Mouse (Mus musculus) midbrain, embryonic 10.5 days (tissue): Measurements from ENCODE around the gene Nup107. TPM values are rescaled to one million over a fixed set of nuclear protein-coding genes. Genes with fewer than 3 reads are reported as not detected.

Experiments used
- DNase-seq: peaks from one replicate; pipeline ENCODE4 v3.0.0-alpha.2; 2017; ENCODE audit warnings: low spot score
- H3K27ac ChIP-seq: fragments of 300-500 bp; sonication (generic); replicated peaks from 2 replicates; pipeline ENCODE4 v1.5.1; 2016; ENCODE audit warnings: mild to moderate bottlenecking
- H3K27me3 ChIP-seq: fragments of 300-500 bp; sonication (generic); 2 replicates; pipeline ENCODE4 v1.6.1; 2016; ENCODE audit warnings: low read depth, mild to moderate bottlenecking; ENCODE audit not compliant: poor library complexity, severe bottlenecking
- H3K36me3 ChIP-seq: fragments of 300-500 bp; sonication (generic); 2 replicates; pipeline ENCODE4 v1.6.1; 2016; ENCODE audit warnings: mild to moderate bottlenecking, moderate library complexity
- H3K4me1 ChIP-seq: fragments of 300-500 bp; sonication (generic); 2 replicates; pipeline ENCODE4 v1.6.1; 2016
- H3K4me3 ChIP-seq: fragments of 300-500 bp; sonication (generic); 2 replicates; pipeline ENCODE4 v1.5.1; 2016; ENCODE audit warnings: mild to moderate bottlenecking, moderate library complexity
- H3K9me3 ChIP-seq: fragments of 300-500 bp; sonication (generic); replicated peaks from 2 replicates; pipeline ENCODE4 v1.6.1; 2016; ENCODE audit warnings: mild to moderate bottlenecking
- WGBS: fragments of 180-500 bp; shearing (Covaris S2); methylation state at CpG from one replicate; pipeline ENCODE4 v1.1.7; 2016; 5-methylcytosine and 5-hydroxymethylcytosine counted together
- polyA plus RNA-seq: library from polyadenylated mRNA; unstranded; fragments of >200 nt; fragmentation: Nextera tagmentation; extraction: Ambion mirVana; gene quantifications from 2 replicates; pipeline ENCODE4 v1.2.1, GENCODE M21; 2016

The Nup107 gene
- polyA plus RNA-seq, 1 experiment from 2014 or later: 104 TPM

- Histone ChIP-seq H3K9me3 (no peaks in the 10 kb centered on the region), H3K27me3 (no peaks in the 10 kb centered on the region), H3K27ac (no peak overlapping the region), H3K36me3 (peaks cover 95% of the 10 kb centered on the region), H3K4me3 (no peak overlapping the region), H3K4me1 (no peaks in the 10 kb centered on the region)
- WGBS: 95% methylated on average over 7 of the region's 7 CpGs
- DNase-seq: no peak
These were observed 19.3 kb downstream of the Nup107 start for GRCm38 (mm10) chr10:117773106-117773720.

GRCm38 (mm10) chr10:117772364-117773105 is 20.0 kb downstream of the Nup107 start:
- H3K4me1 ChIP-seq: no peaks in the 10 kb centered on the region
- H3K4me3 ChIP-seq: no peak overlapping the region
- WGBS: 94% methylated on average over 17 of the region's 17 CpGs
- no peak overlapping the region for H3K27ac ChIP-seq
- no peaks in the 10 kb centered on the region for H3K27me3 ChIP-seq
- peaks cover 95% of the 10 kb centered on the region for H3K36me3 ChIP-seq
- no peak for DNase-seq
- no peaks in the 10 kb centered on the region for H3K9me3 ChIP-seq

GRCm38 (mm10) chr10:117771131-117771510 is 21.4 kb downstream of the Nup107 start:
- no peaks in the 10 kb centered on the region for H3K9me3 ChIP-seq
- WGBS: 94% methylated on average over 10 of the region's 10 CpGs

GRCm38 (mm10) chr10:117770286-117771130 is 22.0 kb downstream of the Nup107 start:
- H3K36me3 ChIP-seq: peaks cover 96% of the 10 kb centered on the region
- DNase-seq: no peak
- H3K4me3 ChIP-seq: no peak overlapping the region
- H3K4me1 ChIP-seq: no peaks in the 10 kb centered on the region
- no peaks in the 10 kb centered on the region for H3K27me3 ChIP-seq
- no peaks in the 10 kb centered on the region for H3K9me3 ChIP-seq
- H3K27ac ChIP-seq: no peak overlapping the region
- WGBS: 93% methylated on average over 18 of the region's 18 CpGs

More at GRCm38 (mm10) chr10:117771131-117771510, 21.4 kb downstream of the Nup107 start:
- H3K27me3 ChIP-seq: no peaks in the 10 kb centered on the region
- no peak overlapping the region for H3K4me3 ChIP-seq
- DNase-seq: no peak
- no peak overlapping the region for H3K27ac ChIP-seq
- H3K4me1 ChIP-seq: no peaks in the 10 kb centered on the region
- peaks cover 96% of the 10 kb centered on the region for H3K36me3 ChIP-seq

GRCm38 (mm10) chr10:117769541-117770285 is 22.8 kb downstream of the Nup107 start:
- no peak for DNase-seq

GRCm38 (mm10) chr10:117768141-117768440 is 24.4 kb downstream of the Nup107 start:
- 90% methylated on average over 7 of the region's 7 CpGs for WGBS
- Histone ChIP-seq H3K27ac (no peak overlapping the region), H3K36me3 (peaks cover 95% of the 10 kb centered on the region), H3K4me1 (no peaks in the 10 kb centered on the region), H3K9me3 (no peaks in the 10 kb centered on the region), H3K4me3 (no peak overlapping the region), H3K27me3 (no peaks in the 10 kb centered on the region)
- DNase-seq: no peak

More at GRCm38 (mm10) chr10:117769541-117770285, 22.8 kb downstream of the Nup107 start:
- Histone ChIP-seq H3K4me3 (no peak overlapping the region), H3K36me3 (peaks cover 96% of the 10 kb centered on the region), H3K27ac (no peak overlapping the region), H3K9me3 (no peaks in the 10 kb centered on the region), H3K4me1 (no peaks in the 10 kb centered on the region), H3K27me3 (no peaks in the 10 kb centered on the region)
- WGBS: 94% methylated on average over 9 of the region's 9 CpGs

- H3K27me3 ChIP-seq: no peaks in the 10 kb centered on the region
- no peak overlapping the region for H3K4me3 ChIP-seq
- no peak for DNase-seq
- WGBS: 92% methylated on average over 10 of the region's 10 CpGs
- no peaks in the 10 kb centered on the region for H3K9me3 ChIP-seq
- H3K4me1 ChIP-seq: no peaks in the 10 kb centered on the region
- H3K27ac ChIP-seq: no peak overlapping the region
- peaks cover 95% of the 10 kb centered on the region for H3K36me3 ChIP-seq
These were observed 25.0 kb downstream of the Nup107 start for GRCm38 (mm10) chr10:117767286-117768140.

GRCm38 (mm10) chr10:117766896-117767160 is 25.7 kb downstream of the Nup107 start:
- Histone ChIP-seq H3K9me3 (no peaks in the 10 kb centered on the region), H3K4me3 (no peak overlapping the region)
- 95% methylated on average over 5 of the region's 5 CpGs for WGBS

GRCm38 (mm10) chr10:117766111-117766895 is 26.2 kb downstream of the Nup107 start:
- no peaks in the 10 kb centered on the region for H3K4me1 ChIP-seq
- no peaks in the 10 kb centered on the region for H3K9me3 ChIP-seq
- DNase-seq: no peak
- H3K27ac ChIP-seq: no peak overlapping the region
- WGBS: 95% methylated on average over 16 of the region's 16 CpGs
- no peaks in the 10 kb centered on the region for H3K27me3 ChIP-seq
- H3K36me3 ChIP-seq: peaks cover 97% of the 10 kb centered on the region
- no peak overlapping the region for H3K4me3 ChIP-seq

More at GRCm38 (mm10) chr10:117766896-117767160, 25.7 kb downstream of the Nup107 start:
- no peak overlapping the region for H3K27ac ChIP-seq
- DNase-seq: no peak
- no peaks in the 10 kb centered on the region for H3K4me1 ChIP-seq
- peaks cover 97% of the 10 kb centered on the region for H3K36me3 ChIP-seq
- no peaks in the 10 kb centered on the region for H3K27me3 ChIP-seq

GRCm38 (mm10) chr10:117765116-117765894 is 27.2 kb downstream of the Nup107 start:
- Histone ChIP-seq H3K27me3 (no peaks in the 10 kb centered on the region), H3K4me1 (no peaks in the 10 kb centered on the region), H3K36me3 (peaks cover 97% of the 10 kb centered on the region), H3K9me3 (no peaks in the 10 kb centered on the region), H3K27ac (no peak overlapping the region), H3K4me3 (no peak overlapping the region)
- no peak for DNase-seq
- 95% methylated on average over 11 of the region's 11 CpGs for WGBS

- 95% methylated on average over 6 of the region's 6 CpGs for WGBS
- no peaks in the 10 kb centered on the region for H3K9me3 ChIP-seq
These were observed 27.9 kb downstream of the Nup107 start for GRCm38 (mm10) chr10:117764598-117764997.

More at GRCm38 (mm10) chr10:117764598-117764997, 27.9 kb downstream of the Nup107 start:
- no peak overlapping the region for H3K27ac ChIP-seq
- no peaks in the 10 kb centered on the region for H3K4me1 ChIP-seq
- DNase-seq: no peak
- H3K4me3 ChIP-seq: no peak overlapping the region
- H3K27me3 ChIP-seq: no peaks in the 10 kb centered on the region
- peaks cover 97% of the 10 kb centered on the region for H3K36me3 ChIP-seq
